Mouse (Mus musculus) forebrain, embryonic 11.5 days (tissue): ENCODE measurements around the gene Slc38a10. TPM values are rescaled to one million over a fixed set of nuclear protein-coding genes. Genes with fewer than 3 reads are reported as not detected.

Source experiments
- ATAC-seq: fragments of 200-750 bp; cut with Nextera tagmentation; replicated peaks from 2 replicates; pipeline ENCODE4 v1.8.0; 2017; ENCODE audit warnings: moderate TSS enrichment; ENCODE audit not compliant: low FRiP score
- DNase-seq: peaks from one replicate; pipeline ENCODE4 v3.0.0-alpha.2; 2017; ENCODE audit warnings: low spot score
- H3K27ac ChIP-seq: fragments of 300-500 bp; sonication (generic); 2 replicates; pipeline ENCODE4 v1.5.1; 2014; ENCODE audit warnings: low read depth, low read length
- H3K27me3 ChIP-seq: fragments of 300-500 bp; sonication (generic); 2 replicates; pipeline ENCODE4 v1.6.1; 2014; ENCODE audit warnings: mild to moderate bottlenecking, low read length, mixed read lengths; ENCODE audit not compliant: control insufficient read depth, insufficient read depth
- H3K36me3 ChIP-seq: fragments of 300-500 bp; sonication (generic); 2 replicates; pipeline ENCODE4 v1.6.1; 2014; ENCODE audit warnings: mild to moderate bottlenecking, low read length, moderate library complexity, mixed read lengths; ENCODE audit not compliant: control insufficient read depth, insufficient read depth
- H3K4me1 ChIP-seq: fragments of 300-500 bp; sonication (generic); replicated peaks from 2 replicates; pipeline ENCODE4 v1.6.1; 2014; ENCODE audit warnings: low read length, mixed read lengths; ENCODE audit not compliant: control insufficient read depth, insufficient read depth
- H3K4me2 ChIP-seq: fragments of 300-500 bp; sonication (generic); 2 replicates; pipeline ENCODE4 v1.6.1; 2014; ENCODE audit warnings: low read depth, mild to moderate bottlenecking, low read length, moderate library complexity, mixed read lengths; ENCODE audit not compliant: severe bottlenecking
- H3K4me3 ChIP-seq: fragments of 300-500 bp; sonication (generic); 2 replicates; pipeline ENCODE4 v1.5.1; 2014; ENCODE audit warnings: low read depth, low read length
- H3K9ac ChIP-seq: fragments of 300-500 bp; sonication (generic); 2 replicates; pipeline ENCODE4 v1.6.1; 2014; ENCODE audit warnings: low read length
- H3K9me3 ChIP-seq: fragments of 300-500 bp; sonication (generic); 2 replicates; pipeline ENCODE4 v1.6.1; 2016; ENCODE audit warnings: low read length, mixed read lengths; ENCODE audit not compliant: control insufficient read depth
- WGBS: fragments of 180-500 bp; shearing (Covaris S2); extraction: QIAGEN DNeasy Blood & Tissue Kit; methylation state at CpG from one replicate; pipeline ENCODE4 v1.1.7; 2014; 5-methylcytosine and 5-hydroxymethylcytosine counted together
- polyA plus RNA-seq: library from polyadenylated mRNA; unstranded; fragments of >200 nt; fragmentation: Nextera tagmentation; extraction: Ambion mirVana; gene quantifications from 2 replicates; pipeline ENCODE4 v1.2.1, GENCODE M21; 2014

Slc38a10 gene
- polyA plus RNA-seq, 1 experiment from 2014 or later = 58.3 TPM

DNA sequence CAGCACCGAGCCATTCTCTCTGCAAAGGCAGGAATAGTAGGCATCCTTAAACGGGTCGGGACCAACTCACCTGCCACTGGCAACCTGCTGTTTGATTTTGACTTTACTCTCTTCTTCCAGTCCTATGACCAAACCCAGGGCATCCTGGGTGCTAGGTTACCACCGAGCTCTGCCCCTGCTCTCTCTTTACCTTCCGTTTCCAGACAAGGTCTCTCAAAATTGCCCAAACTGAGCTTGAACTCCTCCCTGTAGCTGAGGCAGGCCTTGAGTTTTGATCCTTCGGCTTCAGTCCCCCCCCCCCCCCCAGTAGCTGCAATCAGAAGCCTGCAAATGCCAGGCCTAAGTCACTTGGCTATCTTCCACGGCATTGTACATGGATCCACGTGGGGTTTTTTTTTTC, 17.4 kb upstream of the Slc38a10 start:
- DNase-seq (no peak), ATAC-seq (no peak)
- H3K9ac ChIP-seq = no peak overlapping the region
- no peaks in the 10 kb centered on the region for H3K9me3 ChIP-seq
- no peak overlapping the region for H3K4me2 ChIP-seq
- no peak overlapping the region for H3K27ac ChIP-seq
- H3K4me3 ChIP-seq = no peak overlapping the region
- peaks cover 20% of the 10 kb centered on the region; the same call in 1 of the 2 replicates for H3K4me1 ChIP-seq
- 81% methylated on average over 8 of the region's 8 CpGs for WGBS
- H3K27me3 ChIP-seq = no peaks in the 10 kb centered on the region
- no peaks in the 10 kb centered on the region for H3K36me3 ChIP-seq

DNA sequence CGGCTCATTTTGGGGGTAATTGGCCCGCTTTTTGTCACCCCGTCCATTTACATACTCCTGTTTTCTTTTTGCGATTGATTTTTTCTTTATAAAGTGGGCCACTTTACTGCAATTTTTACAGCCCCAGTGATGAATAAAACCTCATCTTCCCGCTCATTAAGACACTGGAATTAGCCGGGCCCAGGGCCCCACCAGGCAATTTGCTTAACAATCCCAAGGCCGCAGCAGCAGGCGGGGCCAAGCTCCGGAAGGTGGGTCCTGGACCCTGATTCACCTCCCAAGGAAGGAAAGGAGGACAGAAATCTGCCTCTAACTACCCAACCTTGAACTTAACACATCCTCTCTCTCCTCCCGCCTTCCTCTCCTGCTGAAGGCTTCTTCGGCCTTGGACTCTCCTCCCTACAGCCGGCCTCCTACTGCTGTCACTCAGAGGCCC, 16.8 kb upstream of the Slc38a10 start:
- DNase-seq = no peak
- peaks cover 20% of the 10 kb centered on the region; the same call in 1 of the 2 replicates for H3K4me1 ChIP-seq
- no peak overlapping the region for H3K27ac ChIP-seq
- no peaks in the 10 kb centered on the region for H3K36me3 ChIP-seq
- no peaks in the 10 kb centered on the region for H3K27me3 ChIP-seq
- H3K4me3 ChIP-seq = no peak overlapping the region
- peak overlapping the region; percentile 27; the same call in 1 of the 2 replicates for H3K9ac ChIP-seq
- 25% methylated on average over 12 of the region's 12 CpGs for WGBS
- ATAC-seq = 0 out of 2 replicates have a peak, but pooled peaks have one; percentile 47
- H3K4me2 ChIP-seq = peak overlapping the region; percentile 21; the same call in 1 of the 2 replicates
- no peaks in the 10 kb centered on the region for H3K9me3 ChIP-seq

DNA sequence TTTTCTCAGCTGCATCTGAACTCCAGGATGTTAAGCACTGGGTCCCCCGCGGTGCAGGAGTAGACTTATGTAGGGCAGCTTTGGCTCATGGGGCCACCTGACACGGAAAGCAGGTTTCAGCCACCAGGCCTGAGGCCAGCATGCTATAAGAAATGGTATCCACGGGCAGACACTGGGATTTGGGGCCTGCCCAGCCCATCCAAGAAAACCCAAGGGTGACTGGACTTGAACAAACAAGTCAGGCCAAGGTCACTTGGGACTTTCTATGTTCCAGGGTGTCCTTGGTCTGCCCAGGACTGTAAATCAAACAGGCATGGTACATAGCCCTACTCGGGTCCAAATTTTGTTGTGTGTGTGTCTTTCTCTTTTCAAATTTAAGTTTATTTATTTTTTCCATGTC, 15.9 kb upstream of the Slc38a10 start:
- Histone ChIP-seq H3K27ac (no peak overlapping the region), H3K4me3 (no peak overlapping the region), H3K27me3 (no peaks in the 10 kb centered on the region), H3K4me2 (no peak overlapping the region), H3K9ac (peak overlapping the region; percentile 23; the same call in 1 of the 2 replicates), H3K36me3 (no peaks in the 10 kb centered on the region), H3K4me1 (peaks cover 20% of the 10 kb centered on the region; the same call in 1 of the 2 replicates), H3K9me3 (no peaks in the 10 kb centered on the region)
- WGBS = 52% methylated on average over 5 of the region's 5 CpGs
- DNase-seq (no peak), ATAC-seq (no peak)

DNA sequence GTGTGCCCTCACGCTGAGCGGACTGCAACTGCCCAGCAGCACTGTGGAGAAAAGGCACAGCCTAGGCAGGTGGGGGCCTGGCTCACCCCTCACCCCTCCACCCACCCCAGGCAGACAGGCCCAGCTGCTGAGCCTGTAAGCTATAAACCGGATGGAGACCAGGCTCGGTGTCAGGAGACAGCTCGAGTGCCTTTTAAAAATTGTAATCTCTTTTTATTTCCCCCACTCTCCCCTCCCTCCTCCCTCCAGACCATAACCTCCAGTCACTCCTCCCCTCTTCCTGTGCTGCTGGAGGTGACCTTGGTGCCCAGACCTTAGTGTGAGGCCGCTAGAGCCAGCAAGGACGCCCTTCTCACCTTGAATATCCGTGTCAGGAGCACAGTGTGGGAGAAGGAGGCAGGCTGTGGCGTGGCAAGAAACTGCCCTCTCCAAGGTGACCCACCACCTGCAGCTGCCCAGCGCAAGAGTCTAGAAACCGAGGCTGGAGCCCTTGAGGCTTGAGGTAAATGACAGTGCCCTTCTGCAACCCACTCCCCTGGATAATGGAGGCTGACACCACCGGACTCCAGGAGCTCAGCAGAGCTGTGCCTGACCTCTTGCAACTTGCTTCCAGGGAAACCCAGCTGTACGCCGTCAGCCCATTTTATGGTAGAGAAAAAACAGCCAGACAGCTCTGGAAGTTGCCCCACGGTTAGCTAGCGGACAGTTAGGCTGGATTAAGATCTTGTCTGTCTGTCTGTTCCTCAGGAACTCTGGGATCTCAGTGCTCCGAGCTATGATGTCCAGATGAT, 13.5 kb upstream of the Slc38a10 start:
- no peaks in the 10 kb centered on the region for H3K36me3 ChIP-seq
- H3K27me3 ChIP-seq = no peaks in the 10 kb centered on the region
- peaks cover 15% of the 10 kb centered on the region; the same call in 1 of the 2 replicates for H3K4me1 ChIP-seq
- H3K9me3 ChIP-seq = no peaks in the 10 kb centered on the region
- WGBS = 66% methylated on average over 17 of the region's 17 CpGs
- DNase-seq (no peak), ATAC-seq (no peak)
- H3K9ac ChIP-seq = no peak overlapping the region
- no peak overlapping the region for H3K27ac ChIP-seq
- no peak overlapping the region for H3K4me2 ChIP-seq
- H3K4me3 ChIP-seq = no peak overlapping the region

DNA sequence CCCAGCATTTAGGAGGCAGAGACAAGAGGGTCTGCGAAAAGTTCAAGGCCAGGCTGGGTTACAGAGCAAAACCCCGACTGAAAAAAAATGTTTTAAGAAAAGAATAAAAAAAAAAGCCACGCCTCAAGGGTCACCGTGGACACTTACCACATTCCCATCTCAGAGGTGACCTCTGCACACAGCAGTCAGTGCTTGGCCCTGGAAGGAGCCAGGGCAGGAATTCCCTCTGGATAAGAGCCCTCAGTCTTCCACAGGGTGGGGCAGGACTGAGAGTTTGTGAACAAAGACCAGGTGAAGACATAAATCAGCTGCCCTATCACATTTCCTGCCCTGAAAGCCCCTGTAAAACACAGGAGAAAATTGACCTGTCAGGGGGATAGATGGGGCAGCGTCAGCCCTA, 12.9 kb upstream of the Slc38a10 start:
- H3K27ac ChIP-seq = no peak overlapping the region
- H3K9me3 ChIP-seq = no peaks in the 10 kb centered on the region
- WGBS = 83% methylated on average over 5 of the region's 5 CpGs
- ATAC-seq = no peak
- H3K36me3 ChIP-seq = no peaks in the 10 kb centered on the region
- H3K4me3 ChIP-seq = no peak overlapping the region
- DNase-seq = no peak
- no peaks in the 10 kb centered on the region for H3K27me3 ChIP-seq
- H3K4me1 ChIP-seq = peaks cover 12% of the 10 kb centered on the region; the same call in 1 of the 2 replicates
- H3K9ac ChIP-seq = no peak overlapping the region
- no peak overlapping the region for H3K4me2 ChIP-seq

DNA sequence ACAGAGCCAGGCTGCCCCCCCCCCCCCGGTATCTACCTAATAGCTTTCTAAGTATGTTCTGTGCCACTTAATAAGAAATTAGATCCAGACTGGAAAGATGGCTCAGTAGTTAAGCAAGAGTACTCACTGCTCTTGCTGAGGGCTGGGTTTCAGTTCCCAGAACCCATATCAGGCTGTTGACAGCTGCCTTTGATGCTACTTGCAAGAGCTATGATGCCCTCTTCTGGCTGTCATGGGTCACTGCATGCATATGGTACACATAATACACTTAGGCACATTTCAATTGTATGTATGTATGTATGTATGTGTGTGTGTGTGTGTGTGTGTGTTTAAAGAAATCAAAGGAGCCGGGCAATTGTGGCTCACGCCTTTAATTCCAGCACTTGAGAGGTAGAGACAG, 12.1 kb upstream of the Slc38a10 start:
- no peaks in the 10 kb centered on the region for H3K9me3 ChIP-seq
- ATAC-seq = no peak
- peaks cover 10% of the 10 kb centered on the region; the same call in 1 of the 2 replicates for H3K4me1 ChIP-seq
- no peak overlapping the region for H3K9ac ChIP-seq
- 90% methylated on average over 3 of the region's 3 CpGs for WGBS
- H3K4me2 ChIP-seq = no peak overlapping the region
- no peak overlapping the region for H3K4me3 ChIP-seq
- no peaks in the 10 kb centered on the region for H3K27me3 ChIP-seq
- H3K27ac ChIP-seq = no peak overlapping the region
- no peaks in the 10 kb centered on the region for H3K36me3 ChIP-seq
- DNase-seq = no peak

DNA sequence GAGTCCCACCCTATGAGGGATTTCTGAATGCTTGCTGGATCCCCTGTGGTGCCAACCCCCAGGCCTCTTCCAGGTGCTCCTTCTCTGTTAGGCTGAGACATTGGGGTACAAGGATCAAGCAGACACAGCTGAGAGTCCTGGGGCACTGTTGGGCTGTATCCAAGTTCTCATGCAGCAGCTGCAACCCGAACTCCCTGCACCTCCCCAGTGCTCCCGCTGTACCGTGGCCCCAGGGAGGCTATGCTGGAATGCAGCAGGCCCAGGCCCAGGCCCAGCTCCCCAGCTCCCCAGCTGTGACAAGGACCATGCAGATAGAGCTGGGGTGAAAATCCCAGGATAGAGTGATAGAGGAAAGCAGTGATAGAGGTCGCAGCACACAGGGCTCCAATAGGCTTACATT, 10.1 kb upstream of the Slc38a10 start:
- peaks cover 2% of the 10 kb centered on the region; the same call in 1 of the 2 replicates for H3K4me1 ChIP-seq

DNA sequence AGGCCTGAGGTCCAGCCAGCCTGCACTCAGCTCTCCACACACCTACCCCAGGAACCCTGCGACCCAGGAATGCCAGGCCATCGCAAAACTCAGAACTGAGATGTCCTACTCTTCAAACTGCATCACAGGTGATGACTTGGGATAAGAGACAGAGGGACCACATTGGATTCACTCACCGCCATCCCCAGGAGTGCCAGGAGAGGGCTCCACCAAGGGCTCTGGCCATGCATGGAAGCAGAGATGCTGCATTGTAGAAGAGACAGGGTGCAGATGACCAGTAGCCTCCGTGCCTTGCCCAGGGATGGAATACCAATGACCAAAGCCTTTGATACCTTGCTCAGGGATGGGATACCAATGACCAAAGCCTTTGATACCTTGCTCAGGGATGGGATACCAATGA, 9.3 kb upstream of the Slc38a10 start:
- H3K9ac ChIP-seq = no peak overlapping the region
- H3K4me2 ChIP-seq = no peak overlapping the region
- H3K4me3 ChIP-seq = no peak overlapping the region
- H3K9me3 ChIP-seq = no peaks in the 10 kb centered on the region
- ATAC-seq (no peak), DNase-seq (no peak)
- 74% methylated on average over 4 of the region's 4 CpGs for WGBS
- H3K36me3 ChIP-seq = no peaks in the 10 kb centered on the region
- peaks cover 2% of the 10 kb centered on the region; the same call in 1 of the 2 replicates for H3K4me1 ChIP-seq
- no peak overlapping the region for H3K27ac ChIP-seq
- no peaks in the 10 kb centered on the region for H3K27me3 ChIP-seq

More for the DNA sequence above, 10.1 kb upstream of the Slc38a10 start:
- ATAC-seq (no peak), DNase-seq (no peak)
- no peaks in the 10 kb centered on the region for H3K27me3 ChIP-seq
- no peak overlapping the region for H3K4me3 ChIP-seq
- 36% methylated on average over 4 of the region's 4 CpGs for WGBS
- no peaks in the 10 kb centered on the region for H3K9me3 ChIP-seq
- no peak overlapping the region for H3K27ac ChIP-seq
- no peaks in the 10 kb centered on the region for H3K36me3 ChIP-seq
- no peak overlapping the region for H3K9ac ChIP-seq
- H3K4me2 ChIP-seq = no peak overlapping the region
